Mouse (Mus musculus) skeletal muscle tissue, postnatal 0 days (tissue): ENCODE data around the gene Fgfr1op. TPM values are rescaled to one million over a fixed set of nuclear protein-coding genes. Genes with fewer than 3 reads are reported as not detected.

ENCODE experiments used
- polyA plus RNA-seq: library from polyadenylated mRNA; unstranded; fragments of >200 nt; fragmentation: Nextera tagmentation; extraction: Ambion mirVana; gene quantifications from 2 replicates; pipeline ENCODE4 v1.2.1, GENCODE M21; 2015

Fgfr1op gene
- 19.1 and 20.5 TPM in 2 replicates for polyA plus RNA-seq

GRCm38 (mm10) chr17:8164701-8165607, at the start of gene Fgfr1op:
Fgfr1op (plus strand) TSS chr17:8165501.

GRCm38 (mm10) chr17:8147439-8148316, 17.6 kb upstream of the Fgfr1op start, which contains the start of the genes Gm49673 and Rnaset2a:
Gm49673 (minus strand) TSS chr17:8147788.
Rnaset2a (minus strand) TSS chr17:8148097.

GRCm38 (mm10) chr17:8235743-8236142, 70.4 kb downstream of the Fgfr1op start, which contains the start of gene Ccr6:
Ccr6 (plus strand) TSS chr17:8236043.

Other genes with a start within 250 kb of the Fgfr1op start
- 0.21 and 0.27 TPM in 2 replicates for gene Tagap, start 239.5 kb upstream of the Fgfr1op start, polyA plus RNA-seq
- 43.7 and 46.3 TPM in 2 replicates for gene Rsph3a, start 219.9 kb upstream of the Fgfr1op start, polyA plus RNA-seq
- 0.08 TPM in 1 of 2 replicates, not detected in the other for gene Gm49673, start 17.7 kb upstream of the Fgfr1op start, polyA plus RNA-seq
- 42.7 and 43.2 TPM in 2 replicates for gene Rnaset2a, start 17.4 kb upstream of the Fgfr1op start, polyA plus RNA-seq
- 0.13 TPM in 1 of 2 replicates, not detected in the other for gene Ccr6, start 70.5 kb downstream of the Fgfr1op start, polyA plus RNA-seq
- gene Mpc1, start 117.4 kb downstream of the Fgfr1op start, polyA plus RNA-seq = 553 and 568 TPM in 2 replicates
- 45.4 and 54.9 TPM in 2 replicates for gene Sft2d1, start 145.6 kb downstream of the Fgfr1op start, polyA plus RNA-seq
- gene Prr18, start 172.0 kb downstream of the Fgfr1op start, polyA plus RNA-seq = not detected in 2 replicates
- gene T2, start 190.5 kb downstream of the Fgfr1op start, polyA plus RNA-seq = not detected in 2 replicates